Mouse (Mus musculus) liver, adult 2 months (tissue): ENCODE results near the gene Nipal1.

Experiments used
- CTCF ChIP-seq: fragments of 200-500 bp; IDR thresholded peaks from 2 replicates; pipeline ENCODE4 v1.5.1; 2011; ENCODE audit warnings: low read depth, low read length, control low read depth
- POLR2A ChIP-seq: fragments of 200-500 bp; IDR thresholded peaks from 2 replicates; pipeline ENCODE4 v1.6.1; 2011; ENCODE audit warnings: low read length, control low read depth; ENCODE audit not compliant: insufficient read depth; ENCODE audit errors: extremely low read depth

GRCm38 (mm10) chr5:72664126-72664525, 16.5 kb downstream of the Nipal1 start:
- no peak for TF ChIP-seq POLR2A
- TF ChIP-seq CTCF: no peak
